Mouse (Mus musculus) lung, postnatal 0 days (tissue): ENCODE measurements at regions not wholly inside any gene's neighbourhood (a gene's known extent, or its start where the extent isn't known, plus 50 kb on each side); places are given as distances from the start of the nearest gene placed in this dataset.

Experiments
- CTCF ChIP-seq: IDR thresholded peaks from 2 replicates; pipeline ENCODE4 v1.5.1; 2016; ENCODE audit warnings: antibody characterized with exemption, mild to moderate bottlenecking
- EP300 ChIP-seq: IDR thresholded peaks from 2 replicates; pipeline ENCODE4 v1.6.1; 2016; ENCODE audit warnings: antibody characterized with exemption, mild to moderate bottlenecking, control low read depth

DNA sequence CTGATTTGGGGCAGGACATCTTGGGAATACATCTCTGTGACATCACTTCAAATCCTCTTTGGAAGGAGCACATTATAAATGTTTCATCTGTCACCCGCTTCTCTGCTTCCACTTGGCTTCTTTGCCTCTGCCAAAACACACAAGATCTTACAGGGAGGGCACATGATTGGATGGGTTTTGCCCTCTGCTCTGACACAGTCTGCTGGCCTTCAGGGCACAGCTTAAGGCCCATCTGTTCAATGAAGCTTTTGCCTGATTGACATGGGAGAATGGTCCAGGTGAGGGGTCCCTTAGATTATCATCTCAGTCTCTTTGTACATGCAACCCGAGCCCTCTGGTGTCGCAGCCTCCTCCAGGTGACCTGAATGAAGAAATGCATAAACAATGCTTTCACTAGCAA is 612.7 kb upstream of the Fam92a start:
- TF ChIP-seq CTCF (no peak), EP300 (no peak)
